Mouse (Mus musculus): Measurements from ENCODE around the gene Fgfr2. TPM values are rescaled to one million over a fixed set of nuclear protein-coding genes. Genes with fewer than 3 reads are reported as not detected.

Fgfr2 gene
- polyA plus RNA-seq, 1 experiment from 2014 or later = 104 TPM

DNA sequence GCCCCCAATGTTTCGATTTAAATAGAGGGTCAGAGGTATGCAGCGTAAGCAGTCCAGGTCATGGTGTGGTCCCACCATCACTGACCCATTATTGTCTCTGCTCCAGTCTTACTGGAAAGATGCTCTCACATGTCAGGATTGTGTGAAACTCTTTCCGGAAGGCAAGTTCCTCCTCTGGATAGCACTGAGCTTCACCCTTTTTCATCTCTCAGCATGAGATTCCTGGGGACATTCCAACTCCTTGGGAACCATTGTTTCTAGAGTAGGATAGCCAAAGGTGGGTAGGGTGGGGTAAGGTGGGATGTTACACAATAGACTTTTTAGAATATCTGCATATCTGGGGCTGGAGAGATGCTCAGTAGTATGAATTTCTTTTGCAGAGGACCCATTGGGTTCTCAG, 2177.4 kb downstream of the Fgfr2 start:
- no peak for ATAC-seq (ENCODE audit: insufficient read depth, low FRiP score, low read depth)
- Histone ChIP-seq H3K4me3 (replicated peaks) (no peak overlapping the region), H3K9ac (no peak overlapping the region), H3K9me3 (no peaks in the 10 kb centered on the region), H3K4me1 (peaks cover 3% of the 10 kb centered on the region; the same call in 1 of the 2 replicates), H3K4me2 (no peak overlapping the region), H3K36me3 (no peaks in the 10 kb centered on the region), H3K27me3 (replicated peaks) (no peaks in the 10 kb centered on the region), H3K27ac (no peak overlapping the region)
- 90% methylated on average over 3 of the region's 3 CpGs for WGBS

DNA sequence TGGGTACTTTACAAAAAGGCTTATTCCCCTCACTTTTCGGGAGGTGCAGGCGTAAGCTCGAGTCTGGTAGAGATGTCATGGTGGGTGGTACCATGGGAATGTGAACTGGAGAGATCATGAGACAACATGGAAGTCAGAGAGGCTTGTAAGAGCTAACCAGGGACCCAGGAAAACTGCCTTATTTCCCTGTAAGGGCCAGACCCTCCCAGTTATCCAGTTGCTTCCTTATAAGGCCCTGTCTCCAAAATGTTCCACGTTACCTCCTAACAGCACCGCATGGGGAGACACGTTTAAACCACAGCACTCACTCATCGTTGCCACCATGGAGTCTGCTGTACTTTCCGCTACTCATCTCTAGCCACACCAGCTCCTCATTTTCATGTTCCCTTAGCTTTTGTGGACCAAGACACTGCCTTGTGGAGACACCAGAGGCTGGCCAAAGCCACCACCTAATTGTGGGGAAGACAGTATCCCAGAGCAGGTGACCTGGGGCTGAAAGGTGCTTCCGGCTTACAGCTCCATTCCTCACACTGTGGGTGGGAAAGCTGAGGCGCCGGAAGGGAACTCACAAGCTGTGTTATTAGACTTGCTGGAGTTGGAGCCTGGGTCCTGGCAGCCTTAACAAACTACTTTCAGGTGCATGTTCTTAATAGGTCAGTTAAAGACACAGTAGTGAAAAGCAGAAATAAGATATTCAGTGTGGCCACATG, 2178.2 kb downstream of the Fgfr2 start:
- H3K27me3 ChIP-seq (replicated peaks) = no peaks in the 10 kb centered on the region
- 90% methylated on average over 11 of the region's 11 CpGs for WGBS
- no peak overlapping the region for H3K4me2 ChIP-seq
- H3K4me3 ChIP-seq (replicated peaks) = no peak overlapping the region
- no peak overlapping the region for H3K27ac ChIP-seq
- H3K9ac ChIP-seq = no peak overlapping the region
- H3K36me3 ChIP-seq = no peaks in the 10 kb centered on the region
- H3K9me3 ChIP-seq = no peaks in the 10 kb centered on the region
- no peak for ATAC-seq (ENCODE audit: insufficient read depth, low FRiP score, low read depth)
- peaks cover 3% of the 10 kb centered on the region; the same call in 1 of the 2 replicates for H3K4me1 ChIP-seq

DNA sequence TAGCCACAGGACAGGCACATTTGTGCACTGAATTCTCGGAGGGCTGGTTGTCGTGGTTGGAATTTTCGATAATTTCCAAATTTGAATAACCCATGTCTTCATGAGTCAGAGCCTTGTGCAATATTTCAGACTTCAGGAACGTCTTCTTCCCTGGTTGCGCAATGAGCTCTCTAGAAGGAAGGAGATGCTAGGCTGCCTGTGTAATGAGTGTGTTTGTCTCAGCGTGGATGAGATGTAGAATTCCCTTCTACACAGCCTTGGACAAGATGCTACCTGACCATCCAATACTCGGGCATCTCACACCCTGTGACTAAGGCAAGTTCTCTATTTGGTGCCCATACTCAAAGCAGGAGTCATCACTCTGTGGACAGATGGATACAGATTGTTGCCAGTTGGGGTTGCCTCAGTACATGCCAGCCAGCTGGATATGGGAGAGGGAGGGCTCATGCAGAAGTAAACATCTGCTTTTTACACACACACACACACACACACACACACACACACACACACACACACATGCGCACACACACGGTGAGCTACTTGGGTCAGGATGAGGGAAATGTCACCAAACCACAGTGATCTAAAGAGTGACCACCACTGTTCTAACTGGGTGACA, 2179.8 kb downstream of the Fgfr2 start:
- H3K9ac ChIP-seq = no peak overlapping the region
- no peak overlapping the region for H3K4me3 ChIP-seq (replicated peaks)
- H3K9me3 ChIP-seq = no peaks in the 10 kb centered on the region
- H3K4me2 ChIP-seq = no peak overlapping the region
- no peak for ATAC-seq (ENCODE audit: insufficient read depth, low FRiP score, low read depth)
- no peak overlapping the region for H3K27ac ChIP-seq
- H3K36me3 ChIP-seq = no peaks in the 10 kb centered on the region
- no peaks in the 10 kb centered on the region for H3K4me1 ChIP-seq
- peaks cover 12% of the 10 kb centered on the region; the same call in 1 of the 2 replicates for H3K27me3 ChIP-seq (replicated peaks)
- 83% methylated on average over 9 of the region's 9 CpGs for WGBS

DNA sequence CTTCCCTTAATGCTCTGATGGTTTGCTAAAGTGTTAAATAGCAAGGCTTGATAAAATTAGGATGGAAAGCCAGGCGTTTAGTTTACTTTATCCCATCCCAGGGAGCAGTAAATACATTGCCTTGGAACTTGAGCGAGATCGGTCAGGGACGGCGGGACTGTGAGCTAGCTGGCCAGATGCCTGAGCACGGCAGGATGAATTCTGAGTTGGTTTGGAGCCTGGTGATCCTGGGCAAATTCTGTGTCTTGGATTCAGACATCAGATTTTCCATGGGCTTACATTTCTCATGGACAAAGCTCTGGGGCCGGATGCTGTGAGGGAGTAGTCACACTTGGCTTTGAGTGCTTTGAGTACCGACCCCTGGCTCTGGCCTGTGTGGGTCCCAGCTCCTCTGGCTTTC, 2182.4 kb downstream of the Fgfr2 start:
- ATAC-seq (ENCODE audit: insufficient read depth, low FRiP score, low read depth) = no peak
- Histone ChIP-seq H3K27ac (no peak overlapping the region), H3K4me3 (replicated peaks) (no peak overlapping the region), H3K36me3 (no peaks in the 10 kb centered on the region), H3K9me3 (no peaks in the 10 kb centered on the region), H3K9ac (no peak overlapping the region), H3K4me1 (peaks cover 11% of the 10 kb centered on the region), H3K4me2 (no peak overlapping the region), H3K27me3 (replicated peaks) (peaks cover 38% of the 10 kb centered on the region)
- WGBS = 49% methylated on average over 8 of the region's 8 CpGs

DNA sequence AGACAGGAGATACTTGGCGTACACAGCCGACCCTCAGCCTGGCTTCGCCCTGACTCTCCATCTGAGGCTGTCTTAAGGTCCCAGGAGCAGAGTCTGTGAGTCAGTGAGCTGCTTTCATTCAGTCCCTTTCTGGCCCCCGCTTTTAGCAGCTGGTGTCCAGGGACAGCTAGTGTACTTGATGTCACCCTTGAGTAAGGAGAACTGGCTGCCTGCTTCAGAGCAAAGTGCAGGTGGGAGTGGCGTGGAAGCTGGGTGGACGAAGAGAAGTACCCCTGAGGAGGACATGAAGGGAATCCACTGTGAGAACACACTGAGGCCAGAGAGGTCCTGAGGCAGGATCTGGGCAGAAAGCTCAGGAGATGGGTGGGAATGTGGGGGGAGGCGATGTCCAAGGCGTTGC, 2184.3 kb downstream of the Fgfr2 start:
- no peak for ATAC-seq (ENCODE audit: insufficient read depth, low FRiP score, low read depth)
- no peaks in the 10 kb centered on the region for H3K9me3 ChIP-seq
- no peak overlapping the region for H3K4me2 ChIP-seq
- peaks cover 54% of the 10 kb centered on the region for H3K27me3 ChIP-seq (replicated peaks)
- no peak overlapping the region for H3K4me3 ChIP-seq (replicated peaks)
- no peaks in the 10 kb centered on the region for H3K36me3 ChIP-seq
- WGBS = 85% methylated on average over 8 of the region's 8 CpGs
- peaks cover 13% of the 10 kb centered on the region for H3K4me1 ChIP-seq
- no peak overlapping the region for H3K27ac ChIP-seq
- H3K9ac ChIP-seq = no peak overlapping the region

DNA sequence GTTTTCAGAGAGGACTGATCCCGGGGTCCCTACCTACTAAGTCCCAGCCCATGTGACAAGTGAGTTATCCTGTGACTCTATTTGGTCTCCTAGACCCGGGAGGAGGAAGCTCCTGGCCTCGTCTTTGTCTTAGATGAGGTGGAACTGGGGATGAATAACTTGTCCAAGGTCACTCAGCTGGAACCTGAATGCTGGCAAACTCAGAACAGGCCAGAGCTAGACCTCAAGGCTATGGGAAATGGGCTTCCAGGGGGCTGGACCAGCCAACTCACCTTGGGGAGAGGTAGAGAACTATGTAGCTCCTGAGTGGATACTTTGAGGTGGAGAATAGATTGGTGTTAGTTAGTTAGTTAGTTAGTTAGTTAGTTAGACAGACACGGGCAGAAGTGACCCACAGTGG, 2185.1 kb downstream of the Fgfr2 start:
- no peak overlapping the region for H3K9ac ChIP-seq
- no peak overlapping the region for H3K4me2 ChIP-seq
- no peak overlapping the region for H3K4me3 ChIP-seq (replicated peaks)
- H3K36me3 ChIP-seq = no peaks in the 10 kb centered on the region
- peaks cover 63% of the 10 kb centered on the region for H3K27me3 ChIP-seq (replicated peaks)
- peaks cover 13% of the 10 kb centered on the region for H3K4me1 ChIP-seq
- WGBS = 70% methylated on average over 4 of the region's 4 CpGs
- no peak for ATAC-seq (ENCODE audit: insufficient read depth, low FRiP score, low read depth)
- no peak overlapping the region for H3K27ac ChIP-seq
- no peaks in the 10 kb centered on the region for H3K9me3 ChIP-seq

DNA sequence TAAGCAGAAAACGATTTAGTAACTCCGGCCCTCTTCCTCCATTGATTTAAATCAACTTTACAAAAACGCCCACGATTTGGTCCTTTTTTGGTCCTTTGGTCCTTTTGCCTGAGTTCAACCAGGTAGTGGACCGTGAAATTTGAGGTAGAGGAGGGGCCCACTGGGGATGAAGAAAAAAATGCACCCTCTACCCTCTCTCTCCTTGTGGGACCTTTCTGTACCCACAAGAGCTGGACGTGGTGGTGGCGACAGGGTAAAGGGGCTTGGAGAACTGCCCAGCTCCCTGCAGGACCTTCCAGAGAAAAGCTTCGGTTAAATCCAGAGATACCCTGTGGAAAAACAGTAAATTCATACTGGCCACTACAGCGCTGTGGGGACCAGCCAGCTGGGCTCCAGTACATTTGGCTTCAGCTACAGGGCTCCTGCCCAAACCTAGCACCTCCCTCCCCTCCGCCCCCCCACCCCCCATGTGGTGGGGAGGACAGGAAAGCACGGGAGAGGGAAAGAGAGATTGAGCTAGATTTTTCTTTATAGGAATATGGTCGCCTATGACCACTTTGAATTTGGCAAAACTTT, 2185.8 kb downstream of the Fgfr2 start:
- no peak overlapping the region for H3K27ac ChIP-seq

DNA sequence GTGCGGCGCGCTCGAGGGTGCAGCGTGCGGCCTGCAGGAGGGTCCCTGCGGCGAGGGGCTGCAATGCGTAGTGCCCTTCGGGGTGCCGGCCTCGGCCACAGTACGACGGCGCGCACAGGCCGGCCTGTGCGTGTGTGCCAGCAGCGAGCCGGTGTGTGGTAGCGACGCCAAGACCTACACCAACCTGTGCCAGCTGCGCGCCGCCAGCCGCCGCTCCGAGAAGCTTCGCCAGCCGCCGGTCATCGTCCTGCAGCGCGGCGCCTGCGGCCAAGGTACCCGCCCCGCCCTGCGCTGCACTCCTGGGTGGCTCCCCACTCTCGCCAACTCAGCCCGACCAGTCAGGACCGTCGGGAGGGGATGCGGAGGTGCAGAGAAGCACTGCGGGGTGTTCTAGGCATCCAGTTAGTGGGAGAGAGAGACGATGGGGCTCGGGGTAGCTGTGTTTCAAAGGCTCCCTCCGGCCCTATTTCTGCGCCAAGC, 2186.6 kb downstream of the Fgfr2 start:
- ATAC-seq (ENCODE audit: insufficient read depth, low FRiP score, low read depth) = no peak
- under 1% methylated on average over 49 of the region's 49 CpGs for WGBS
- Histone ChIP-seq H3K36me3 (no peaks in the 10 kb centered on the region), H3K27me3 (replicated peaks) (peaks cover 65% of the 10 kb centered on the region), H3K27ac (no peak overlapping the region), H3K9ac (peak overlapping the region; percentile 7; the same call in 1 of the 2 replicates), H3K9me3 (no peaks in the 10 kb centered on the region), H3K4me1 (peaks cover 13% of the 10 kb centered on the region), H3K4me3 (replicated peaks) (peak overlapping the region; percentile 53), H3K4me2 (peak overlapping the region; percentile 84)

More for the DNA sequence above, 2185.8 kb downstream of the Fgfr2 start:
- ATAC-seq (ENCODE audit: insufficient read depth, low FRiP score, low read depth) = no peak
- Histone ChIP-seq H3K27me3 (replicated peaks) (peaks cover 65% of the 10 kb centered on the region), H3K36me3 (no peaks in the 10 kb centered on the region), H3K9ac (no peak overlapping the region), H3K4me2 (peak overlapping the region; percentile 84), H3K9me3 (no peaks in the 10 kb centered on the region), H3K4me1 (peaks cover 13% of the 10 kb centered on the region), H3K4me3 (replicated peaks) (peak overlapping the region; percentile 53)
- 25% methylated on average over 12 of the region's 12 CpGs for WGBS

DNA sequence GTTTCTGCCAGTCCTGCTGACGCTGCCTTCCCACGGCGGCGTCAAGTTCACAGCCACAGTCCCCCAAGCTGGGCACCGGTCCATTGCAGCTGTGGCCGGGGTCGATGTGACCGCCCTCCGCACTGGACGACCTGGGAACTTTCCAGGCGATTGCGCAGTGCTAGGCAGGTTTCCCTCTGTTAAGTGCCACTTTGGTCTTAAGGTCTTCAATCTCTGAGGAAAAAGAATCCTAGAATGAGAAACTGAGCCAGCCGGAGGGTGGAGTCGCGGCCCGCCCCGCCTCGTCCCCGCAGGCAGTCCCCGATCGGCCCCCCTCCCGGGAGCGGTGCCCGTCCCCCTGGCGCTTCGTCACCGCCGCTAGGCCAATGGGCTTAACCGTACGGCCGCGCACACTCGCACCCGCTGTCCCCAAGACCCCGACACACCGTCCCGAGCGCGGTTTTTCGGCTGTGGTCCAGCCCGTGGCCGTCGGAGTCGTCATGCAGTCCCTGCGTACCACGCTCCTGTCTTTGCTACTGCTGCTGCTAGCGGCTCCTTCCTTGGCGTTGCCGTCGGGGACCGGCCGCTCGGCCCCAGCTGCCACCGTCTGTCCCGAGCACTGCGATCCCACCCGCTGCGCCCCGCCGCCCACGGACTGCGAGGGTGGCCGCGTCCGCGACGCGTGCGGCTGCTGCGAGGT, 2187.2 kb downstream of the Fgfr2 start, which contains the start of gene Htra1:
Gene Htra1, plus strand, starts transcription at position 319 of the 679 bp plus-strand sequence.
- no peaks in the 10 kb centered on the region for H3K36me3 ChIP-seq
- H3K4me3 ChIP-seq (replicated peaks) = peak within 1 kb of the TSS; percentile 53
- ATAC-seq (ENCODE audit: insufficient read depth, low FRiP score, low read depth) = peak; percentile 83
- peak within 1 kb of the TSS; percentile 84 for H3K4me2 ChIP-seq
- no peaks in the 10 kb centered on the region for H3K9me3 ChIP-seq
- H3K4me1 ChIP-seq = peaks cover 13% of the 10 kb centered on the region
- H3K27ac ChIP-seq = no peak within 1 kb of the TSS
- under 1% methylated on average over 70 of the region's 70 CpGs for WGBS
- peak within 1 kb of the TSS; percentile 9; the same call in 1 of the 2 replicates for H3K9ac ChIP-seq
- H3K27me3 ChIP-seq (replicated peaks) = peaks cover 65% of the 10 kb centered on the region

DNA sequence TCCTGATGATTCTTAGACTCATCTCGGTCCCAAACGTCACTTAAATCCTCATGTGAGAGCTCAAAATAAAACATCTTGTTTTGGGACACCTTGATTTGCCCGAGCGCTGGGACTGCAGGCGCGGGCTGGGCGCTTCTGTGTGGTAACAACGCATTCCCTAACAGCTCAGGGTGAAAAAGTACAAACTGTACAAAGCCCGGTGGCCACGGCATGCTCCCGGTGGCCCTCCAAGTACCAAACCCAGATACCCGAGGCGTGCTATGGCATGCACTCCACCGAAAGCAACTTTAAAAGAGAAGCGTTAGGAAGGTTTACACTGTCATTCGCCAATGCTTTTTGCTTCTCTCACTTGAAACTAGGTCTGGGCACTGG, 2187.7 kb downstream of the Fgfr2 start:
- Histone ChIP-seq H3K9me3 (no peaks in the 10 kb centered on the region), H3K36me3 (no peaks in the 10 kb centered on the region), H3K4me2 (peak overlapping the region; percentile 84), H3K27me3 (replicated peaks) (peaks cover 65% of the 10 kb centered on the region), H3K4me1 (peaks cover 13% of the 10 kb centered on the region), H3K27ac (no peak overlapping the region), H3K9ac (0 out of 2 replicates have a peak overlapping the region, but pooled peaks have one; percentile 9), H3K4me3 (replicated peaks) (peak overlapping the region; percentile 53)
- 10% methylated on average over 16 of the region's 16 CpGs for whole genome bisulfite sequencing
- no peak for ATAC-seq (ENCODE audit: insufficient read depth, low FRiP score, low read depth)

DNA sequence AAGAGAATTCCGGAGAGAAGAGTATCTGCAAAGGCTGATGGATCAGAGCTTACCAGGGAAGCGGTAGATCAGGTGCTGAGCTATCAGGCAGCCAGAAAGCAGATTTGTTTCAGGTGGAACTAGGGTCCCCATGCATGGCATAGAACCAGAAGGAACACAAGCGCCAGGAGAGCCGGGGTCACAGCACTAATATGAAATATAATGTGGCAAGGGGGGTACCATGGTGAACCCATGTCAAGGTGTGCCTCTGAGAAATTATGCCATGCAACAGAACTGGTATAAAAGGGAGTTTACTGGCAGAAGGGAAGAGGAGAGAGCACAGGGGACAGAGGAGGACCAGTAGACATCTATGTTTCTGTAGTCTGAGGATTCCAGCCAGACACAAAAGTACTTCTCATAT, 2188.5 kb downstream of the Fgfr2 start:
- H3K9me3 ChIP-seq = no peaks in the 10 kb centered on the region
- H3K9ac ChIP-seq = no peak overlapping the region
- WGBS = 85% methylated on average over 4 of the region's 4 CpGs
- peaks cover 13% of the 10 kb centered on the region for H3K4me1 ChIP-seq
- no peak overlapping the region for H3K4me3 ChIP-seq (replicated peaks)
- H3K27me3 ChIP-seq (replicated peaks) = peaks cover 64% of the 10 kb centered on the region
- no peak for ATAC-seq (ENCODE audit: insufficient read depth, low FRiP score, low read depth)
- H3K4me2 ChIP-seq = no peak overlapping the region
- no peaks in the 10 kb centered on the region for H3K36me3 ChIP-seq
- no peak overlapping the region for H3K27ac ChIP-seq
